Mouse (Mus musculus): ENCODE results near the gene Frat1.

DNA sequence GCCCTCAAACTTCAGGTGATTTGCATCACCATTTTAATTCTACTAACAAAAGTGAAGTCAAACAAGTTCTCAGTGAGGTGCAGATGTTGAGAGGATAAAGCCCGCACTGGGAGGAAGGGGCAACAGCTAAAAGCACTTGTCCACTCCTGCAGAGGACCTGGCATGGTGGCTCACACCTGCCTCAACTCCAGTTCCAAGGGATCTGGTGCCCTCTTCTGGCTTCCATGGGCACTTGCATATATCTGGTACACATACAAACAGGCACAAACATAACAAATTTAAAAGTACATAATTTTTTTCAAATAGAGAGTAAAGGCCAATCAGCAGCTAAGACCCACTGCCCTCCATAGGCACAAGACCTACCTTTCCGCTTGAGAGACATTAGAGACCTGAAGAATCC lies 38.4 kb upstream of the Frat1 start:
- TF ChIP-seq CTCF (IDR thresholded peaks at IDR 0.05; ENCODE audit: borderline replicate concordance, extremely low read depth, insufficient read depth, insufficient read length) (peak; percentile 31; the same call in 1 of the 2 replicates), POLR2A (IDR thresholded peaks at IDR 0.05; ENCODE audit: borderline replicate concordance, extremely low read depth, insufficient read depth, insufficient read length, poor library complexity, severe bottlenecking) (no peak)

Measured in brain, embryonic 14.5 days (tissue).